Mouse (Mus musculus) MEL (cell line): ENCODE results near the gene Sec14l4.

Experiments
- CTCF ChIP-seq, 3 experiments: IDR thresholded peaks in 2 of 3; conservative IDR thresholded peaks in 1 of 3; 2 replicates each; pipeline ENCODE4 v1.5.1; 2011 to 2012; ENCODE audit warnings: low read length in 3 of 3, low read depth in 2 of 3, mild to moderate bottlenecking in 2 of 3, improper control_type of control experiment in 1 of 3, inconsistent platforms in 1 of 3, mixed read lengths in 1 of 3, moderate library complexity in 1 of 3; ENCODE audit not compliant: control insufficient read depth in 1 of 3, insufficient read depth in 1 of 3, poor library complexity in 1 of 3, severe bottlenecking in 1 of 3
- E2F4 ChIP-seq: IDR thresholded peaks from 2 replicates; pipeline ENCODE4 v1.6.1; 2011; ENCODE audit warnings: low read depth, low read length, improper control_type of control experiment, borderline replicate concordance
- POLR2A ChIP-seq, 2 experiments: IDR thresholded peaks; 2 replicates each; pipeline ENCODE4 v1.6.1; 2011 to 2012; ENCODE audit warnings: low read length in 2 of 2, mild to moderate bottlenecking in 2 of 2, control low read depth in 1 of 2, improper control_type of control experiment in 1 of 2, low read depth in 1 of 2, moderate library complexity in 1 of 2; ENCODE audit not compliant: control insufficient read depth in 1 of 2, insufficient read depth in 1 of 2, poor library complexity in 1 of 2
- RCOR1 ChIP-seq: IDR thresholded peaks from 2 replicates; pipeline ENCODE4 v1.6.1; 2012; ENCODE audit warnings: low read depth, mild to moderate bottlenecking, inconsistent platforms, low read length, improper control_type of control experiment
- TBP ChIP-seq: IDR thresholded peaks from 2 replicates; pipeline ENCODE4 v1.8.0; 2011; ENCODE audit warnings: low read depth, low read length, improper control_type of control experiment

DNA sequence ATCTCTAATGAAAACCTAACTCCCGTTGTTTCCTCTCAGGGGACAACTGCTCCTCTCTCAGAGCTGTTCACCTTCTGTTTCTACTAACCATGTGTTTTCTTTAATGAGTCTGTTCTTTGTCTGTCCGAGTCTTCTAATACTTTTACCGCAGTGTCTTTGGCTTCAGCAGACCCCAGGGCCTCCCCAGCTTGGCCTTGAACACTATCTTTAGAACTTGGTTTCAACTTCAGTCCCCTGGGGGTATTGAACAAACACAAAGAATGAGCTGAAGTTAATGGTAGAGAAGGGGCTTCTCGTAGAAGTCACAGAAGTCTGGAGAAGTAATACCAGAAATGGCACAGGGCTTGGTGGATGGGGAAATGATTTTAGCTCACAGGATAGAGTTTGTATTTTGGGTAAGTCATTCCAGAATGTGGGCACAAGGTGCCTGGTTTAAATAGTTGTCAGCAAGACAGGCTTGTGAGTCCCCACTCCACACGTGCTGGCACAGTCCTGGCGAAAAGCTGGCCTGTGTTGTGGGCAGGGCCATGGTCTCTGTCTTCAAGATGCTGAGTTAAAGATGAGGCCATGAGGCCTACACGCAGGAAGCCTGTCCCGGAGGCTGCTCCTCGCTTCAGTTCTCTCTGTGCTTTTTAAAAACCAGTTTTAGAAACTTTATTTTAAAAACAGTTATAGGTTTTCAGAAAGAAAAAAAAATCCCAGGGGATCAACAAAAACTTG is 5.3 kb downstream of the Sec14l4 start:
- TF ChIP-seq E2F4 = no peak
- TF ChIP-seq CTCF (IDR thresholded peaks at IDR 0.05 in 2 of 3, conservative IDR thresholded peaks at IDR 0.05 in 1 of 3; ENCODE audit: control insufficient read depth in 1 of 3, insufficient read depth in 1 of 3, low read depth in 2 of 3, low read length in 3 of 3, poor library complexity in 1 of 3, severe bottlenecking in 1 of 3) = no peak
- no peak for TF ChIP-seq TBP
- TF ChIP-seq POLR2A (IDR thresholded peaks at IDR 0.05; ENCODE audit: control insufficient read depth in 1 of 2, insufficient read depth in 1 of 2, low read depth in 1 of 2, low read length in 2 of 2, poor library complexity in 1 of 2) = no peak
- no peak for TF ChIP-seq RCOR1
